Mouse (Mus musculus) stomach, postnatal 0 days (tissue): ENCODE results near the gene Adcy2. TPM values are rescaled to one million over a fixed set of nuclear protein-coding genes. Genes with fewer than 3 reads are reported as not detected.

Source experiments
- ATAC-seq: fragments of 200-750 bp; cut with Nextera tagmentation; 2 replicates; pipeline ENCODE4 v1.8.0; 2017; ENCODE audit not compliant: low FRiP score, low TSS enrichment
- DNase-seq: peaks from one replicate; pipeline ENCODE4 v3.0.0-alpha.2; 2016; ENCODE audit warnings: low spot score
- H3K27ac ChIP-seq: fragments of 300-500 bp; sonication (generic); replicated peaks from 2 replicates; pipeline ENCODE4 v1.5.1; 2014; ENCODE audit warnings: mild to moderate bottlenecking, control low read depth
- H3K27me3 ChIP-seq: fragments of 300-500 bp; sonication (generic); 2 replicates; pipeline ENCODE4 v1.6.1; 2014; ENCODE audit warnings: low read length; ENCODE audit not compliant: control insufficient read depth, insufficient read depth
- H3K36me3 ChIP-seq: fragments of 300-500 bp; sonication (generic); 2 replicates; pipeline ENCODE4 v1.6.1; 2014; ENCODE audit warnings: low read length, mixed read lengths; ENCODE audit not compliant: control insufficient read depth, insufficient read depth
- H3K4me1 ChIP-seq: fragments of 300-500 bp; sonication (generic); replicated peaks from 2 replicates; pipeline ENCODE4 v1.6.1; 2014; ENCODE audit warnings: antibody characterized with exemption; ENCODE audit not compliant: control insufficient read depth, insufficient read depth
- H3K4me2 ChIP-seq: fragments of 300-500 bp; sonication (generic); replicated peaks from 2 replicates; pipeline ENCODE4 v1.6.1; 2014; ENCODE audit warnings: low read depth, mild to moderate bottlenecking, control low read depth, moderate library complexity
- H3K4me3 ChIP-seq: fragments of 300-500 bp; sonication (generic); 2 replicates; pipeline ENCODE4 v1.5.1; 2014; ENCODE audit warnings: low read depth, low read length, control low read depth
- H3K9ac ChIP-seq: fragments of 300-500 bp; sonication (generic); 2 replicates; pipeline ENCODE4 v1.6.1; 2014; ENCODE audit warnings: mild to moderate bottlenecking, low read length, control low read depth, mixed read lengths
- H3K9me3 ChIP-seq: fragments of 300-500 bp; sonication (generic); 2 replicates; pipeline ENCODE4 v1.6.1; 2016; ENCODE audit warnings: low read length; ENCODE audit not compliant: control insufficient read depth
- CTCF ChIP-seq: IDR thresholded peaks from 2 replicates; pipeline ENCODE4 v1.5.1; 2016; ENCODE audit warnings: antibody characterized with exemption, low read depth, mild to moderate bottlenecking, moderate library complexity
- EP300 ChIP-seq: optimal IDR thresholded peaks from 2 replicates; pipeline ENCODE3; 2016; ENCODE audit warnings: antibody characterized with exemption
- WGBS: fragments of 180-500 bp; shearing (Covaris S2); extraction: QIAGEN DNeasy Blood & Tissue Kit; methylation state at CpG from one replicate; pipeline ENCODE4 v1.1.7; 2014; 5-methylcytosine and 5-hydroxymethylcytosine counted together
- polyA plus RNA-seq: library from polyadenylated mRNA; unstranded; fragments of >200 nt; fragmentation: Nextera tagmentation; extraction: Ambion mirVana; gene quantifications from 2 replicates; pipeline ENCODE4 v1.2.1, GENCODE M21; 2015

The Adcy2 gene
- polyA plus RNA-seq, 1 experiment from 2014 or later = 3.7 TPM

GRCm38 (mm10) chr13:68601184-68601583 lies 398.2 kb downstream of the Adcy2 start:
- H3K27ac ChIP-seq = no peak overlapping the region
- DNase-seq = no peak

GRCm38 (mm10) chr13:68598953-68599352 lies 400.4 kb downstream of the Adcy2 start:
- Histone ChIP-seq H3K27ac (no peak overlapping the region), H3K4me1 (no peaks in the 10 kb centered on the region), H3K9ac (no peak overlapping the region), H3K4me2 (no peak overlapping the region), H3K9me3 (no peaks in the 10 kb centered on the region), H3K36me3 (no peaks in the 10 kb centered on the region), H3K27me3 (no peaks in the 10 kb centered on the region), H3K4me3 (no peak overlapping the region)
- peak; percentile 37 for TF ChIP-seq CTCF
- TF ChIP-seq EP300 = no peak
- ATAC-seq (no peak), DNase-seq (no peak)

More at GRCm38 (mm10) chr13:68601184-68601583, 398.2 kb downstream of the Adcy2 start:
- Histone ChIP-seq H3K9ac (no peak overlapping the region), H3K4me3 (no peak overlapping the region), H3K27me3 (no peaks in the 10 kb centered on the region), H3K36me3 (no peaks in the 10 kb centered on the region), H3K4me1 (no peaks in the 10 kb centered on the region), H3K9me3 (no peaks in the 10 kb centered on the region), H3K4me2 (no peak overlapping the region)
- WGBS = 16% methylated on average over 6 of the region's 6 CpGs
- TF ChIP-seq EP300 (no peak), CTCF (peak; percentile 77)
- no peak; the same call in 1 of the 2 replicates for ATAC-seq

- no peaks in the 10 kb centered on the region for H3K4me1 ChIP-seq
- no peaks in the 10 kb centered on the region for H3K27me3 ChIP-seq
- DNase-seq (peak; percentile 74), ATAC-seq (peak; percentile 91)
- H3K36me3 ChIP-seq = peaks cover 2% of the 10 kb centered on the region; the same call in 1 of the 2 replicates
- H3K4me3 ChIP-seq = no peak overlapping the region
- peak overlapping the region; percentile 8; the same call in 1 of the 2 replicates for H3K9ac ChIP-seq
- H3K9me3 ChIP-seq = no peaks in the 10 kb centered on the region
- no peak for TF ChIP-seq EP300
- TF ChIP-seq CTCF = no peak
- 13% methylated on average over 13 of the region's 13 CpGs for WGBS
- peak overlapping the region; percentile 32; the same call in 1 of the 2 replicates for H3K4me2 ChIP-seq
- no peak overlapping the region for H3K27ac ChIP-seq
Observed at GRCm38 (mm10) chr13:68597667-68598066, 401.7 kb downstream of the Adcy2 start.

- Histone ChIP-seq H3K4me1 (no peaks in the 10 kb centered on the region), H3K36me3 (peaks cover 6% of the 10 kb centered on the region; the same call in 1 of the 2 replicates), H3K27ac (no peak within 1 kb of the TSS), H3K9me3 (no peaks in the 10 kb centered on the region), H3K9ac (peak within 1 kb of the TSS; percentile 8; the same call in 1 of the 2 replicates), H3K27me3 (no peaks in the 10 kb centered on the region), H3K4me3 (no peak within 1 kb of the TSS), H3K4me2 (peak within 1 kb of the TSS; percentile 32; the same call in 1 of the 2 replicates)
- TF ChIP-seq CTCF = no peak
- no peak for TF ChIP-seq EP300
- ATAC-seq (no peak), DNase-seq (no peak)
- WGBS = 11% methylated on average over 10 of the region's 10 CpGs
Observed at GRCm38 (mm10) chr13:68597199-68597598, 402.1 kb downstream of the Adcy2 start, which contains the start of gene 1700001L19Rik. TSS of gene 1700001L19Rik (plus strand) at chr13:68597421.

GRCm38 (mm10) chr13:68593797-68594196 lies 405.5 kb downstream of the Adcy2 start:
- TF ChIP-seq CTCF (peak; percentile 67), EP300 (no peak)
- Histone ChIP-seq H3K4me2 (no peak overlapping the region), H3K27ac (no peak overlapping the region), H3K9me3 (no peaks in the 10 kb centered on the region), H3K4me1 (no peaks in the 10 kb centered on the region), H3K27me3 (no peaks in the 10 kb centered on the region), H3K4me3 (no peak overlapping the region), H3K36me3 (peaks cover 15% of the 10 kb centered on the region; the same call in 1 of the 2 replicates), H3K9ac (no peak overlapping the region)
- no peak for ATAC-seq
- DNase-seq = no peak
- WGBS = 81% methylated on average over 1 of the region's 1 CpGs

GRCm38 (mm10) chr13:68588352-68588751 lies 411.0 kb downstream of the Adcy2 start:
- H3K4me3 ChIP-seq = no peak overlapping the region
- H3K27me3 ChIP-seq = no peaks in the 10 kb centered on the region
- H3K4me2 ChIP-seq = no peak overlapping the region
- H3K9me3 ChIP-seq = no peaks in the 10 kb centered on the region
- ATAC-seq (no peak), DNase-seq (no peak)
- H3K27ac ChIP-seq = no peak overlapping the region
- H3K9ac ChIP-seq = no peak overlapping the region
- peaks cover 36% of the 10 kb centered on the region for H3K36me3 ChIP-seq
- TF ChIP-seq EP300 (no peak), CTCF (no peak)
- no peaks in the 10 kb centered on the region for H3K4me1 ChIP-seq
